Comparison of ENCODE assay signal across 8 mouse cellular contexts in genomic region chr8:106058731-106059612, GRCm38 (mm10). TPM values are rescaled to one million over a fixed set of nuclear protein-coding genes. Genes with fewer than 3 reads are reported as not detected.
DNase-seq lines count a peak whose midpoint lies in the region; ATAC-seq lines count a peak whose summit lies in the region.

Nfatc3 (plus strand) TSS chr8:106058840.

- H3K27me3 ChIP-seq in hindbrain, embryonic 12.5 days, result no peaks in the 10 kb centered on the region

- WGBS in hindbrain, embryonic 12.5 days, result 1% methylated on average over 52 of the region's 52 CpGs

- peak within 1 kb of the TSS; percentile 89 for H3K27ac ChIP-seq in hindbrain, embryonic 12.5 days

- peak; percentile 98 for ATAC-seq in hindbrain, embryonic 12.5 days (ENCODE audit: low FRiP score)

- peaks cover 26% of the 10 kb centered on the region for H3K4me1 ChIP-seq in hindbrain, embryonic 12.5 days

- DNase-seq in NIH3T3 (ENCODE audit: low read depth), result peak; percentile 98
- peak; percentile 97 to 98 for DNase-seq in cerebellum, postnatal 10 days
- peak; percentile 94 to 95 for DNase-seq in frontal cortex, postnatal 10 days (ENCODE audit: low spot score in 2 of 2)
- peak; percentile 90 to 97 for DNase-seq in layer of hippocampus, postnatal 14 days (ENCODE audit: low spot score in 2 of 2)
- DNase-seq in lung, postnatal 14 days, result peak; percentile 96
- DNase-seq in retina, adult 2 months (ENCODE audit: low read depth, low spot score), result peak; percentile 86
- DNase-seq in thymus, postnatal 36 days, result peak; percentile 96 to 99

- peaks cover 3% of the 10 kb centered on the region; the same call in 1 of the 2 replicates for H3K36me3 ChIP-seq in hindbrain, embryonic 12.5 days

- H3K9ac ChIP-seq in hindbrain, embryonic 12.5 days, result peak within 1 kb of the TSS; percentile 86

- H3K4me3 ChIP-seq in hindbrain, embryonic 12.5 days, result peak within 1 kb of the TSS; percentile 68

- H3K9me3 ChIP-seq in hindbrain, embryonic 12.5 days (replicated peaks), result no peaks in the 10 kb centered on the region

- peak within 1 kb of the TSS; percentile 82 for H3K4me2 ChIP-seq in hindbrain, embryonic 12.5 days (replicated peaks)

RNA-seq across cellular contexts. Expression of gene Nfatc3, which starts in this region (rescaled TPM):
- 5.7 and 6.7 TPM in 2 replicates for polyA plus RNA-seq in hindbrain, embryonic 12.5 days (2016; fragmentation: Nextera tagmentation; extraction: Ambion mirVana)
- 10 to 100 TPM in 1 of 2 experiments, 1 to 10 TPM in 1; 9.9 to 11.6 TPM for total RNA-seq in layer of hippocampus, postnatal 14 days (2021)

Comparison
In these comparisons a context has a peak if more than half of its experiments do, and no peak if none do; other contexts are left out.
1. Peak in every context shown above with its lines: DNase-seq, ATAC-seq, H3K4me3 ChIP-seq and H3K27ac ChIP-seq.